In genomic region chr15:40130880-40131478, GRCm38 (mm10) we compare ENCODE assay signal across 9 mouse cellular contexts. TPM values are rescaled to one million over a fixed set of nuclear protein-coding genes. Genes with fewer than 3 reads are reported as not detected.
DNase-seq lines count a peak whose midpoint lies in the region; ATAC-seq and TF ChIP-seq lines count a peak whose summit lies in the region.
"Had no signal": no experiment of that assay in that cellular context is flagged by ENCODE, and none has a peak within 500 bp of the region (broad histone marks: within the 10 kb centered on the region; RNA-seq: fewer than 3 reads in every experiment).

No protein-coding gene starts in this region.

- TF ChIP-seq CTCF in lung, adult 2 months (IDR thresholded peaks at IDR 0.05; ENCODE audit: insufficient read depth, low read length), result peak; percentile 87

- no peak for TF ChIP-seq POLR2A in lung, adult 2 months (IDR thresholded peaks at IDR 0.05; ENCODE audit: borderline replicate concordance, extremely low read depth, low read depth, low read length)

- no peak overlapping the region for H3K4me2 ChIP-seq in embryonic facial prominence, embryonic 14.5 days (ENCODE audit: low read depth, low read length)
- peak overlapping the region; percentile 47 for H3K4me2 ChIP-seq in heart, embryonic 13.5 days

- DNase-seq in CD8-positive naive resting alpha-beta T cell, adult 2 months (ENCODE audit: low read depth in 2 of 2, low spot score in 2 of 2), result peak; percentile 62 to 67
- DNase-seq in adrenal gland, postnatal 4 days (ENCODE audit: low spot score in 2 of 2), result peak; percentile 61 to 68
- DNase-seq in embryonic facial prominence, embryonic 14.5 days (ENCODE audit: low spot score), result peak; percentile 78
- peak; percentile 54 to 88 for DNase-seq in kidney, postnatal 36 days
- peak; percentile 76 for DNase-seq in lung, adult 2 months
- peak; percentile 64 for DNase-seq in ovary, postnatal 10 days (ENCODE audit: low spot score)
- peak; percentile 76 for DNase-seq in thymus, postnatal 14 days

- 24% methylated on average over 15 of the region's 15 CpGs for WGBS in embryonic facial prominence, embryonic 14.5 days
- 16% methylated on average over 15 of the region's 15 CpGs for WGBS in heart, embryonic 13.5 days
- WGBS in lung, adult 2 months, result 25% methylated on average over 15 of the region's 15 CpGs

- H3K4me3 ChIP-seq in embryonic facial prominence, embryonic 14.5 days (ENCODE audit: low read depth, low read length), result no peak overlapping the region
- H3K4me3 ChIP-seq in heart, embryonic 13.5 days, result 0 out of 2 replicates have a peak overlapping the region, but pooled peaks have one; percentile 5
- H3K4me3 ChIP-seq in lung, adult 2 months (replicated peaks; ENCODE audit: extremely low read depth, low read depth, low read length), result no peak overlapping the region

- no peak overlapping the region for H3K27ac ChIP-seq in embryonic facial prominence, embryonic 14.5 days (replicated peaks; ENCODE audit: low read depth, low read length)
- H3K27ac ChIP-seq in heart, embryonic 13.5 days (replicated peaks), result no peak overlapping the region

- ATAC-seq in embryonic facial prominence, embryonic 14.5 days (ENCODE audit: low read depth), result peak; percentile 73; the same call in 1 of the 2 replicates
- no peak for ATAC-seq in heart, embryonic 13.5 days (ENCODE audit: extremely low read depth, insufficient number of reproducible peaks, low FRiP score, low TSS enrichment)

- H3K9me3 ChIP-seq in embryonic facial prominence, embryonic 14.5 days (ENCODE audit: control insufficient read depth, low read length), result no peaks in the 10 kb centered on the region
- H3K9me3 ChIP-seq in heart, embryonic 13.5 days, result no peaks in the 10 kb centered on the region

- no peak overlapping the region for H3K9ac ChIP-seq in embryonic facial prominence, embryonic 14.5 days (ENCODE audit: low read depth, low read length)
- no peak overlapping the region for H3K9ac ChIP-seq in heart, embryonic 13.5 days

- no peaks in the 10 kb centered on the region for H3K4me1 ChIP-seq in embryonic facial prominence, embryonic 14.5 days (ENCODE audit: control insufficient read depth, insufficient read depth, low read length)
- peaks cover 10% of the 10 kb centered on the region for H3K4me1 ChIP-seq in heart, embryonic 13.5 days
- no peaks in the 10 kb centered on the region for H3K4me1 ChIP-seq in lung, adult 2 months (ENCODE audit: control insufficient read depth, insufficient read depth, low read length)

- no peaks in the 10 kb centered on the region for H3K27me3 ChIP-seq in embryonic facial prominence, embryonic 14.5 days (replicated peaks; ENCODE audit: control insufficient read depth, insufficient read depth, low read length)
- no peaks in the 10 kb centered on the region for H3K27me3 ChIP-seq in heart, embryonic 13.5 days (replicated peaks)

- no peaks in the 10 kb centered on the region for H3K36me3 ChIP-seq in embryonic facial prominence, embryonic 14.5 days (ENCODE audit: control insufficient read depth, insufficient read depth, low read length)
- no peaks in the 10 kb centered on the region for H3K36me3 ChIP-seq in heart, embryonic 13.5 days

RNA-seq across cellular contexts. Expression of gene 9330182O14Rik, which starts 3.2 kb away (rescaled TPM):
- total RNA-seq in adrenal gland, postnatal 4 days (2021), result under 1 TPM; 0.48 to 0.68 TPM
- not detected in 2 replicates for polyA plus RNA-seq in embryonic facial prominence, embryonic 14.5 days (2014; fragmentation: Nextera tagmentation; extraction: Ambion mirVana)
- polyA plus RNA-seq in heart, embryonic 13.5 days (2015; fragmentation: Nextera tagmentation; extraction: Ambion mirVana), result not detected in 2 replicates
- polyA plus RNA-seq in lung, adult 2 months (2012; rRNA removed), result not detected in 2 replicates
- polyA plus RNA-seq: frontal cortex, adult 2 months had no signal
